Mouse (Mus musculus) forebrain, embryonic 14.5 days (tissue): ENCODE results near the gene Aif1l. TPM values are rescaled to one million over a fixed set of nuclear protein-coding genes. Genes with fewer than 3 reads are reported as not detected.

Experiments used
- ATAC-seq: fragments of 200-750 bp; cut with Nextera tagmentation; 2 replicates; pipeline ENCODE4 v1.8.0; 2017; ENCODE audit warnings: mild to moderate bottlenecking, moderate library complexity
- DNase-seq: peaks from one replicate; pipeline ENCODE4 v3.0.0-alpha.2; 2015; ENCODE audit warnings: low spot score
- H3K27ac ChIP-seq: fragments of 300-500 bp; sonication (generic); 2 replicates; pipeline ENCODE4 v1.5.1; 2014; ENCODE audit warnings: low read depth, mild to moderate bottlenecking, control low read depth, low read length, moderate library complexity
- H3K27me3 ChIP-seq: fragments of 300-500 bp; sonication (generic); replicated peaks from 2 replicates; pipeline ENCODE4 v1.6.1; 2014; ENCODE audit warnings: low read length, control low read depth, mixed read lengths; ENCODE audit not compliant: control insufficient read depth, insufficient read depth
- H3K36me3 ChIP-seq: fragments of 300-500 bp; sonication (generic); 2 replicates; pipeline ENCODE4 v1.6.1; 2014; ENCODE audit warnings: low read length, control low read depth; ENCODE audit not compliant: control insufficient read depth, insufficient read depth
- H3K4me1 ChIP-seq: fragments of 300-500 bp; sonication (generic); 2 replicates; pipeline ENCODE4 v1.6.1; 2014; ENCODE audit warnings: antibody characterized with exemption, low read length, control low read depth; ENCODE audit not compliant: control insufficient read depth, insufficient read depth
- H3K4me2 ChIP-seq: fragments of 300-500 bp; sonication (generic); 2 replicates; pipeline ENCODE4 v1.6.1; 2014; ENCODE audit warnings: mild to moderate bottlenecking, control low read depth, low read length
- H3K4me3 ChIP-seq: fragments of 300-500 bp; sonication (generic); 2 replicates; pipeline ENCODE4 v1.5.1; 2014; ENCODE audit warnings: low read depth, low read length, control low read depth
- H3K9ac ChIP-seq: fragments of 300-500 bp; sonication (generic); 2 replicates; pipeline ENCODE4 v1.6.1; 2014; ENCODE audit warnings: mild to moderate bottlenecking, low read length, control low read depth, moderate library complexity
- H3K9me3 ChIP-seq: fragments of 300-500 bp; sonication (generic); replicated peaks from 2 replicates; pipeline ENCODE4 v1.6.1; 2016; ENCODE audit warnings: low read length, control low read depth, mixed read lengths; ENCODE audit not compliant: control insufficient read depth
- WGBS: fragments of 180-500 bp; shearing (Covaris S2); extraction: QIAGEN DNeasy Blood & Tissue Kit; methylation state at CpG from one replicate; pipeline ENCODE4 v1.1.7; 2014; 5-methylcytosine and 5-hydroxymethylcytosine counted together
- polyA plus RNA-seq: library from polyadenylated mRNA; unstranded; fragments of >200 nt; fragmentation: Nextera tagmentation; extraction: Ambion mirVana; gene quantifications from 2 replicates; pipeline ENCODE4 v1.2.1, GENCODE M21; 2014

Aif1l gene
- polyA plus RNA-seq, 1 experiment from 2014 or later, result 66.3 TPM

GRCm38 (mm10) chr2:32008311-32008710 lies 58.4 kb downstream of the Aif1l start:
- no peak overlapping the region for H3K4me3 ChIP-seq
- peaks cover 88% of the 10 kb centered on the region for H3K36me3 ChIP-seq
- ATAC-seq (no peak), DNase-seq (no peak)
- 95% methylated on average over 2 of the region's 2 CpGs for WGBS
- H3K9me3 ChIP-seq, result no peaks in the 10 kb centered on the region
- no peak overlapping the region for H3K9ac ChIP-seq
- no peak overlapping the region for H3K4me2 ChIP-seq
- H3K27me3 ChIP-seq, result no peaks in the 10 kb centered on the region
- H3K27ac ChIP-seq, result no peak overlapping the region
- H3K4me1 ChIP-seq, result no peaks in the 10 kb centered on the region

- WGBS, result 93% methylated on average over 11 of the region's 11 CpGs
- H3K9me3 ChIP-seq, result no peaks in the 10 kb centered on the region
- no peak overlapping the region for H3K9ac ChIP-seq
- peaks cover 87% of the 10 kb centered on the region for H3K36me3 ChIP-seq
- H3K27ac ChIP-seq, result no peak overlapping the region
- no peak overlapping the region for H3K4me3 ChIP-seq
- ATAC-seq (no peak), DNase-seq (no peak)
- H3K4me1 ChIP-seq, result no peaks in the 10 kb centered on the region
- no peak overlapping the region for H3K4me2 ChIP-seq
- no peaks in the 10 kb centered on the region for H3K27me3 ChIP-seq
Measured at GRCm38 (mm10) chr2:32008716-32009115, 58.8 kb downstream of the Aif1l start.

GRCm38 (mm10) chr2:32019704-32020103 lies 69.8 kb downstream of the Aif1l start:
- no peak overlapping the region for H3K4me3 ChIP-seq
- DNase-seq (no peak), ATAC-seq (no peak)
- WGBS, result 91% methylated on average over 4 of the region's 4 CpGs
- H3K9me3 ChIP-seq, result no peaks in the 10 kb centered on the region
- peaks cover 97% of the 10 kb centered on the region for H3K36me3 ChIP-seq
- no peaks in the 10 kb centered on the region for H3K27me3 ChIP-seq
- no peak overlapping the region for H3K9ac ChIP-seq
- no peaks in the 10 kb centered on the region for H3K4me1 ChIP-seq
- no peak overlapping the region for H3K4me2 ChIP-seq
- H3K27ac ChIP-seq, result no peak overlapping the region

GRCm38 (mm10) chr2:32020229-32020628 lies 70.3 kb downstream of the Aif1l start:
- H3K9ac ChIP-seq, result no peak overlapping the region
- no peak overlapping the region for H3K27ac ChIP-seq
- 95% methylated on average over 5 of the region's 5 CpGs for WGBS
- no peak overlapping the region for H3K4me2 ChIP-seq
- H3K4me1 ChIP-seq, result no peaks in the 10 kb centered on the region
- peaks cover 96% of the 10 kb centered on the region for H3K36me3 ChIP-seq
- no peaks in the 10 kb centered on the region for H3K27me3 ChIP-seq
- no peak overlapping the region for H3K4me3 ChIP-seq
- H3K9me3 ChIP-seq, result no peaks in the 10 kb centered on the region
- DNase-seq, result no peak
- no peak for ATAC-seq

Other genes with a start within 250 kb of the Aif1l start
- gene Qrfp, start 139.6 kb upstream of the Aif1l start, polyA plus RNA-seq, result 0.11 and 0.19 TPM in 2 replicates
- gene Fibcd1, start 104.1 kb upstream of the Aif1l start, polyA plus RNA-seq, result 3.0 and 3.3 TPM in 2 replicates
- gene Lamc3, start 62.8 kb upstream of the Aif1l start, polyA plus RNA-seq, result 2.9 and 4.3 TPM in 2 replicates
- gene Nup214, start 24.3 kb downstream of the Aif1l start, polyA plus RNA-seq, result 47.8 and 49.8 TPM in 2 replicates
- gene Fam78a, start 134.7 kb downstream of the Aif1l start, polyA plus RNA-seq, result 0.34 and 0.66 TPM in 2 replicates
- gene Plpp7, start 145.4 kb downstream of the Aif1l start, polyA plus RNA-seq, result 11.3 and 16.1 TPM in 2 replicates
- gene Prrc2b, start 200.9 kb downstream of the Aif1l start, polyA plus RNA-seq, result 53.3 and 62.4 TPM in 2 replicates